Mouse (Mus musculus) right cerebral cortex, postnatal 10 days (tissue): ENCODE measurements around the gene Zscan4e.
"Not testable (repeated sequence)": the region's sequence is repeated elsewhere in the genome, so short reads cannot be mapped to it uniquely, and the experiment has no call there.

ENCODE experiments used
- DNase-seq, 2 experiments: peaks; one replicate each; pipeline ENCODE4 v3.0.0; 2021; ENCODE audit warnings: low spot score in 2 of 2

The Zscan4e gene

GRCm38 (mm10) chr7:11310582-11310981, at the start of gene Zscan4e:
Gene Zscan4e (minus strand): TSS chr7:11310682.
- not testable (repeated sequence) for DNase-seq
